Mouse (Mus musculus): ENCODE data around the gene Hivep2. TPM values are rescaled to one million over a fixed set of nuclear protein-coding genes. Genes with fewer than 3 reads are reported as not detected.

Gene Hivep2
- polyA plus RNA-seq, 1 experiment from 2014 or later, result 11.7 TPM

GRCm38 (mm10) chr10:14094033-14094432 lies 128.2 kb downstream of the Hivep2 start:
- Histone ChIP-seq H3K36me3 (no peaks in the 10 kb centered on the region), H3K4me1 (no peaks in the 10 kb centered on the region), H3K27me3 (replicated peaks) (no peaks in the 10 kb centered on the region), H3K27ac (replicated peaks) (no peak overlapping the region), H3K9me3 (replicated peaks) (no peaks in the 10 kb centered on the region), H3K4me3 (replicated peaks) (no peak overlapping the region), H3K4me2 (no peak overlapping the region), H3K9ac (replicated peaks) (no peak overlapping the region)
- 88% methylated on average over 4 of the region's 4 CpGs for WGBS
- no peak for ATAC-seq (ENCODE audit: low FRiP score)

DNA sequence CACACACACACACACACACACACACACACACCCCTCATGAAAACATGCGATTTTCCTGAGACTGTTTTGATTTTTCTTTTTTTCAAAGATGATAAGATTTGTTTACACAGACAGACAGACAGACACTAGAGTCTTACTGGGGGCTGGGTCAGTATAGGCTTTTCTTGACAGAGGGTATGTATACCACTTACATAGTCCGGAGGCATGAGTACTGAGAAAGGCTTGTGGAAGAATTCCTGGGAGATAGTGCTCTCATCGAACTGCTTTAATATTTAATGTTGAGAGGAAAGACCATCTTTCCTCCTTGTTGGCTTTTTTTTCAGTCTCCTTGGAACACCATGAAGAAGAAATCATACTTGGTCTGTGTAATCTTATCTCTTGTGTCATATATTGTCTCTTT lies 130.2 kb downstream of the Hivep2 start:
- H3K27me3 ChIP-seq (replicated peaks), result no peaks in the 10 kb centered on the region
- H3K27ac ChIP-seq (replicated peaks), result no peak overlapping the region
- no peak overlapping the region for H3K9ac ChIP-seq (replicated peaks)
- no peaks in the 10 kb centered on the region for H3K4me1 ChIP-seq
- H3K4me2 ChIP-seq, result no peak overlapping the region
- WGBS, result 83% methylated on average over 3 of the region's 3 CpGs
- H3K4me3 ChIP-seq (replicated peaks), result no peak overlapping the region
- ATAC-seq (ENCODE audit: low FRiP score), result no peak
- H3K9me3 ChIP-seq (replicated peaks), result no peaks in the 10 kb centered on the region
- H3K36me3 ChIP-seq, result no peaks in the 10 kb centered on the region

- no peak overlapping the region for H3K4me2 ChIP-seq
- H3K9ac ChIP-seq (replicated peaks), result no peak overlapping the region
- no peak for ATAC-seq (ENCODE audit: low FRiP score)
- no peak overlapping the region for H3K27ac ChIP-seq (replicated peaks)
- H3K4me3 ChIP-seq (replicated peaks), result no peak overlapping the region
- WGBS, result 80% methylated on average over 4 of the region's 4 CpGs
- H3K36me3 ChIP-seq, result no peaks in the 10 kb centered on the region
- H3K4me1 ChIP-seq, result no peaks in the 10 kb centered on the region
- no peaks in the 10 kb centered on the region for H3K9me3 ChIP-seq (replicated peaks)
- H3K27me3 ChIP-seq (replicated peaks), result no peaks in the 10 kb centered on the region
Observed at GRCm38 (mm10) chr10:14099182-14099581, 133.3 kb downstream of the Hivep2 start.

- ATAC-seq (ENCODE audit: low FRiP score), result no peak
- Histone ChIP-seq H3K4me2 (no peak overlapping the region), H3K9ac (replicated peaks) (no peak overlapping the region), H3K4me3 (replicated peaks) (no peak overlapping the region), H3K36me3 (no peaks in the 10 kb centered on the region), H3K27me3 (replicated peaks) (no peaks in the 10 kb centered on the region), H3K4me1 (no peaks in the 10 kb centered on the region), H3K9me3 (replicated peaks) (no peaks in the 10 kb centered on the region), H3K27ac (replicated peaks) (no peak overlapping the region)
- 95% methylated on average over 8 of the region's 8 CpGs for WGBS
Observed at GRCm38 (mm10) chr10:14100041-14100440, 134.2 kb downstream of the Hivep2 start.

GRCm38 (mm10) chr10:14100847-14101246 lies 135.0 kb downstream of the Hivep2 start:
- H3K27ac ChIP-seq (replicated peaks), result no peak overlapping the region
- no peaks in the 10 kb centered on the region for H3K9me3 ChIP-seq (replicated peaks)
- no peaks in the 10 kb centered on the region for H3K36me3 ChIP-seq
- no peaks in the 10 kb centered on the region for H3K27me3 ChIP-seq (replicated peaks)
- no peak overlapping the region for H3K9ac ChIP-seq (replicated peaks)
- H3K4me2 ChIP-seq, result no peak overlapping the region
- no peak overlapping the region for H3K4me3 ChIP-seq (replicated peaks)
- WGBS, result 87% methylated on average over 3 of the region's 3 CpGs
- ATAC-seq (ENCODE audit: low FRiP score), result no peak
- H3K4me1 ChIP-seq, result no peaks in the 10 kb centered on the region

GRCm38 (mm10) chr10:14101966-14102365 lies 136.1 kb downstream of the Hivep2 start:
- WGBS, result 92% methylated on average over 5 of the region's 5 CpGs
- Histone ChIP-seq H3K9ac (replicated peaks) (no peak overlapping the region), H3K9me3 (replicated peaks) (no peaks in the 10 kb centered on the region), H3K36me3 (no peaks in the 10 kb centered on the region), H3K4me1 (no peaks in the 10 kb centered on the region), H3K27ac (replicated peaks) (no peak overlapping the region), H3K27me3 (replicated peaks) (no peaks in the 10 kb centered on the region), H3K4me2 (no peak overlapping the region), H3K4me3 (replicated peaks) (no peak overlapping the region)
- no peak for ATAC-seq (ENCODE audit: low FRiP score)

GRCm38 (mm10) chr10:14107980-14108671 lies 142.3 kb downstream of the Hivep2 start:
- no peak overlapping the region for H3K9ac ChIP-seq (replicated peaks)
- no peak for ATAC-seq (ENCODE audit: low FRiP score)
- no peaks in the 10 kb centered on the region for H3K36me3 ChIP-seq
- H3K27ac ChIP-seq (replicated peaks), result no peak overlapping the region
- no peaks in the 10 kb centered on the region for H3K9me3 ChIP-seq (replicated peaks)
- no peak overlapping the region for H3K4me2 ChIP-seq
- H3K27me3 ChIP-seq (replicated peaks), result no peaks in the 10 kb centered on the region
- no peak overlapping the region for H3K4me3 ChIP-seq (replicated peaks)
- 79% methylated on average over 7 of the region's 7 CpGs for WGBS
- H3K4me1 ChIP-seq, result no peaks in the 10 kb centered on the region

DNA sequence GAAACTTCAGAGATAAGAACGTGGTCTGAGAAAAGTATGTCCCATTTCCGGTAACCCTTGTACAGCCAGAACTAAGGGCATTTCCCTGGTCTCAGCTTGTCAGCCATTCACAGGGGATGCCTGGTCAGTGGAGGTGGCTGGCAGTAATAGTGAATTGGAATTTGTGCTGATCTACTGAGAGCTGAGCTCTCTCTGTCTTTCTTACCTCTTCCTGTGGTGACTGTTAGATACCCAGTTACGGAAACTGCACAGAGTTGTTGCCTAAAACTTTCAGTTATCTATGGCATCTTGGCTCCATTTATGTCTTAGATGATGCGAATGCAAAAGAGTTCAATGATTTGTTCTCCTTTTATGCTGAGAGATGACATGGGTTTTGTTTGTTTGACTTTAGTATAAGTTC lies 150.0 kb downstream of the Hivep2 start:
- no peaks in the 10 kb centered on the region for H3K27me3 ChIP-seq (replicated peaks)
- H3K9ac ChIP-seq (replicated peaks), result no peak overlapping the region
- no peak for ATAC-seq (ENCODE audit: low FRiP score)
- H3K4me3 ChIP-seq (replicated peaks), result no peak overlapping the region
- H3K36me3 ChIP-seq, result no peaks in the 10 kb centered on the region
- WGBS, result 92% methylated on average over 4 of the region's 4 CpGs
- no peaks in the 10 kb centered on the region for H3K9me3 ChIP-seq (replicated peaks)
- H3K4me1 ChIP-seq, result no peaks in the 10 kb centered on the region
- no peak overlapping the region for H3K4me2 ChIP-seq
- H3K27ac ChIP-seq (replicated peaks), result no peak overlapping the region

GRCm38 (mm10) chr10:14116978-14117377 lies 151.1 kb downstream of the Hivep2 start:
- Histone ChIP-seq H3K27me3 (replicated peaks) (no peaks in the 10 kb centered on the region), H3K36me3 (no peaks in the 10 kb centered on the region), H3K27ac (replicated peaks) (no peak overlapping the region), H3K9ac (replicated peaks) (no peak overlapping the region), H3K4me2 (no peak overlapping the region), H3K9me3 (replicated peaks) (no peaks in the 10 kb centered on the region), H3K4me1 (no peaks in the 10 kb centered on the region), H3K4me3 (replicated peaks) (no peak overlapping the region)
- WGBS, result 89% methylated on average over 5 of the region's 5 CpGs
- no peak for ATAC-seq (ENCODE audit: low FRiP score)

DNA sequence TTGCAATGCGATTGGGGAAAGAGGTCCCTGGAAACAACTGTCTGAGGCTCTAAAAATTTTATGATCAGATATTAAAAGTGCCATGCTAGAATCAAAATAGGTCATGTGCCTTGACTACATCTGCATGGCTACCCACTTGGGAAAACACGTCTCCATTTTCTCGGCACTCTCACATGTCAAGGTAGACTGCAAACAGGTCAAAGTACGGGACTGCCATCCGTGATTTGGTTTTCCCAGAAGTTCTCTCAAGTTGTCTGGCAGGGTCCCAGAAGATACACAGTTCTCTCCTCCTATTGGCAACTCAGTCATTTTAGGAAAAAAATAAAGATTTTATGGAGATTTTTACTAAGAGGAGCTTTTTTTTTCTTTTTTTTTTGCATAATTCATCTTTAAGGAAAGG lies 153.3 kb downstream of the Hivep2 start:
- 90% methylated on average over 5 of the region's 5 CpGs for WGBS
- H3K9ac ChIP-seq (replicated peaks), result no peak overlapping the region
- H3K27ac ChIP-seq (replicated peaks), result no peak overlapping the region
- H3K27me3 ChIP-seq (replicated peaks), result no peaks in the 10 kb centered on the region
- H3K4me3 ChIP-seq (replicated peaks), result no peak overlapping the region
- no peaks in the 10 kb centered on the region for H3K4me1 ChIP-seq
- H3K36me3 ChIP-seq, result no peaks in the 10 kb centered on the region
- no peak overlapping the region for H3K4me2 ChIP-seq
- H3K9me3 ChIP-seq (replicated peaks), result no peaks in the 10 kb centered on the region
- no peak for ATAC-seq (ENCODE audit: low FRiP score)

- no peaks in the 10 kb centered on the region for H3K9me3 ChIP-seq (replicated peaks)
- H3K4me2 ChIP-seq, result no peak overlapping the region
- no peaks in the 10 kb centered on the region for H3K36me3 ChIP-seq
- no peak overlapping the region for H3K4me3 ChIP-seq (replicated peaks)
- ATAC-seq (ENCODE audit: low FRiP score), result no peak
- no peaks in the 10 kb centered on the region for H3K27me3 ChIP-seq (replicated peaks)
- H3K4me1 ChIP-seq, result no peaks in the 10 kb centered on the region
- WGBS, result 89% methylated on average over 3 of the region's 3 CpGs
- no peak overlapping the region for H3K9ac ChIP-seq (replicated peaks)
- H3K27ac ChIP-seq (replicated peaks), result no peak overlapping the region
Observed at GRCm38 (mm10) chr10:14120512-14120911, 154.6 kb downstream of the Hivep2 start.

DNA sequence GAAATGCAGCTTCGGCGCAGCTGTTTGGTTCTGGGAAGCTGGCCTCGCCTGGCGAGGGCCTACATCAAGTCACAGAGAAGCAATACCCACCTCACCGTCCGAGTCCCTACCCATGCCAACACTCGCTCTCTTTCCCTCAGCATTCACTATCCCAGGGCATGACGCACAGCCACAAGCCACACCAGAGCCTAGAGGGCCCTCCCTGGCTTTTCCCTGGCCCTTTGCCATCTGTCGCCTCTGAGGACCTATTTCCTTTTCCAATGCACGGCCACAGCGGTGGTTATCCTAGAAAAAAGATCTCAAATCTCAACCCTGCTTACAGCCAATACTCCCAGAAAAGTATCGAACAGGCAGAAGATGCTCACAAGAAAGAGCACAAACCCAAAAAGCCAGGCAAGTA lies 162.0 kb downstream of the Hivep2 start:
- Histone ChIP-seq H3K36me3 (peaks cover 50% of the 10 kb centered on the region), H3K27me3 (replicated peaks) (no peaks in the 10 kb centered on the region), H3K27ac (replicated peaks) (no peak overlapping the region), H3K4me2 (no peak overlapping the region), H3K4me1 (no peaks in the 10 kb centered on the region), H3K9ac (replicated peaks) (no peak overlapping the region), H3K9me3 (replicated peaks) (no peaks in the 10 kb centered on the region), H3K4me3 (replicated peaks) (no peak overlapping the region)
- 85% methylated on average over 12 of the region's 12 CpGs for WGBS
- no peak for ATAC-seq (ENCODE audit: low FRiP score)
